Mouse (Mus musculus): ENCODE data around the gene Tmem270. TPM values are rescaled to one million over a fixed set of nuclear protein-coding genes. Genes with fewer than 3 reads are reported as not detected.

The Tmem270 gene
- polyA plus RNA-seq, 1 experiment from 2014 or later, result not detected

GRCm38 (mm10) chr5:134892717-134893116 lies 13.8 kb downstream of the Tmem270 start:
- ATAC-seq (no peak), DNase-seq (ENCODE audit: low read depth, low spot score) (no peak)
- ChIA-PET CTCF (interaction anchor here (1.5 kb wide), 1 partner anchor 43 kb away, joined by 3 read pairs; no protein-coding TSS in a partner anchor), POLR2A (interaction anchor here (0.7 kb wide), 1 partner anchor 136 kb away, joined by 3 read pairs; no protein-coding TSS in a partner anchor)
- in situ Hi-C loops (cut with MboI; ENCODE audit: low pct_unique_long_range_greater_than_20kb), result no loop called here
- H3K27me3 ChIP-seq, result peaks cover 3% of the 10 kb centered on the region
- no peak for TF ChIP-seq CTCF (IDR thresholded peaks at IDR 0.05)

GRCm38 (mm10) chr5:134891552-134891951 lies 15.0 kb downstream of the Tmem270 start:
- in situ Hi-C loops (cut with MboI; ENCODE audit: low pct_unique_long_range_greater_than_20kb), result no loop called here
- no peak for DNase-seq (ENCODE audit: low read depth, low spot score)
- ATAC-seq, result no peak
- TF ChIP-seq CTCF (IDR thresholded peaks at IDR 0.05), result no peak
- ChIA-PET CTCF (interaction anchor here (1.5 kb wide), 1 partner anchor 42 kb away, joined by 3 read pairs; no protein-coding TSS in a partner anchor), POLR2A (no interaction called here)
- H3K27me3 ChIP-seq, result peaks cover 6% of the 10 kb centered on the region

- DNase-seq (ENCODE audit: low read depth, low spot score) (no peak), ATAC-seq (no peak)
- ChIA-PET CTCF (no interaction called here), POLR2A (no interaction called here)
- H3K27me3 ChIP-seq, result peaks cover 6% of the 10 kb centered on the region
- no peak for TF ChIP-seq CTCF (IDR thresholded peaks at IDR 0.05)
- in situ Hi-C loops (cut with MboI; ENCODE audit: low pct_unique_long_range_greater_than_20kb), result no loop called here
Observed at GRCm38 (mm10) chr5:134890601-134891054, 15.9 kb downstream of the Tmem270 start.

DNA sequence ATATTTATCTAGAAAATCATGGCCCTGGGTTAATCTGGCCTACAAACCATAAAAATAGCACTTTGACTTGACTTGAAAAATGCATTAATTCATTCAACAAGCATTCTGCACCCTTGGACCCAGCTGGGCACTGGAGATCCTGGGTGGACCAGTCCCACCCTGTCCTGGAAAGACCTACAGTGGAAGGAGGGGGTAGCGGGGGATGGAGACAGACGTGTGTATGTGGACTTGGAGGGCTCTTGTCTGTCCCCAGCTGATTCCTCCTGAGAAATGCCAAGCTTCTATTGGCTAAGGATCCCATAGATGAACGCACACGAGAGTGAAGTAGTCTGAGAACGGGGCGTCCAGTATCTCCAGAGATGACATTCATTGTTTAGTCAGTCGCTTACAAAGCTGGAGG lies 18.0 kb downstream of the Tmem270 start:
- in situ Hi-C loops (cut with MboI; ENCODE audit: low pct_unique_long_range_greater_than_20kb), result no loop called here
- no peak for ATAC-seq
- POLR2A ChIA-PET, result no interaction called here
- H3K27me3 ChIP-seq, result peaks cover 6% of the 10 kb centered on the region
- no peak for DNase-seq (ENCODE audit: low read depth, low spot score)
- no peak for TF ChIP-seq CTCF (IDR thresholded peaks at IDR 0.05)
- CTCF ChIA-PET, result interaction anchor here (0.7 kb wide), 1 partner anchor 19 kb away, joined by 3 read pairs; no protein-coding TSS in a partner anchor

GRCm38 (mm10) chr5:134887447-134888335 lies 18.8 kb downstream of the Tmem270 start:
- H3K27me3 ChIP-seq, result peaks cover 6% of the 10 kb centered on the region
- POLR2A ChIA-PET, result interaction anchor here (0.7 kb wide), 1 partner anchor 120 kb away, joined by 3 read pairs; no protein-coding TSS in a partner anchor
- no peak for TF ChIP-seq CTCF (IDR thresholded peaks at IDR 0.05)
- CTCF ChIA-PET, result interaction anchor here (0.7 kb wide), 1 partner anchor 19 kb away, joined by 3 read pairs; no protein-coding TSS in a partner anchor
- no peak for DNase-seq (ENCODE audit: low read depth, low spot score)
- in situ Hi-C loops (cut with MboI; ENCODE audit: low pct_unique_long_range_greater_than_20kb), result no loop called here
- no peak for ATAC-seq

DNA sequence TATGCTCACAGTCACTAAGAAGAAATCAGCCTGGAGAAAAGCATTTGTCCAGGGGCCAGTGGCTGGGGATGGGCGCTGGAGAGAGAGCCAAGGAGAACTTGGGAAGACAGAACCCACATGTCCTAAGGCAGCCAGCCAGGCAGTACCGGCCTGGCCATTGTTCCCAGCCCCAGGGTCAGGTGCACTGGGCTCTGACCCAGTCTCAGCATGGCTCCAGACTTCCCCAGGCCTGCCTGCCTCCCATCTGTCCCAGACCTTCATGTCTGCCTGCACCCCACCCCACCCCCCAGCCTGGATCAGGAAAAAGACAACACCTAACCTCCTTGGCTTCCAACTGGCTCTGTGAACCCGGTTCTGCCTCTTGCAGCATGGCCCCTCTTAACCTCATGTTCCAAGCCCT lies 23.5 kb downstream of the Tmem270 start:
- H3K27me3 ChIP-seq, result peaks cover 9% of the 10 kb centered on the region
- in situ Hi-C loops (cut with MboI; ENCODE audit: low pct_unique_long_range_greater_than_20kb), result no loop called here
- ChIA-PET CTCF (no interaction called here), POLR2A (no interaction called here)
- DNase-seq (ENCODE audit: low read depth, low spot score) (no peak), ATAC-seq (no peak)
- no peak for TF ChIP-seq CTCF (IDR thresholded peaks at IDR 0.05)

GRCm38 (mm10) chr5:134876801-134877200 lies 29.7 kb downstream of the Tmem270 start:
- in situ Hi-C loops (cut with MboI; ENCODE audit: low pct_unique_long_range_greater_than_20kb), result no loop called here
- H3K27me3 ChIP-seq, result peaks cover 5% of the 10 kb centered on the region
- no peak for DNase-seq (ENCODE audit: low read depth, low spot score)
- ChIA-PET POLR2A (no interaction called here), CTCF (no interaction called here)
- TF ChIP-seq CTCF (IDR thresholded peaks at IDR 0.05), result no peak
- ATAC-seq, result no peak

- POLR2A ChIA-PET, result no interaction called here
- DNase-seq (ENCODE audit: low read depth, low spot score) (no peak), ATAC-seq (no peak)
Observed at GRCm38 (mm10) chr5:134875245-134875644, 31.3 kb downstream of the Tmem270 start.

DNA sequence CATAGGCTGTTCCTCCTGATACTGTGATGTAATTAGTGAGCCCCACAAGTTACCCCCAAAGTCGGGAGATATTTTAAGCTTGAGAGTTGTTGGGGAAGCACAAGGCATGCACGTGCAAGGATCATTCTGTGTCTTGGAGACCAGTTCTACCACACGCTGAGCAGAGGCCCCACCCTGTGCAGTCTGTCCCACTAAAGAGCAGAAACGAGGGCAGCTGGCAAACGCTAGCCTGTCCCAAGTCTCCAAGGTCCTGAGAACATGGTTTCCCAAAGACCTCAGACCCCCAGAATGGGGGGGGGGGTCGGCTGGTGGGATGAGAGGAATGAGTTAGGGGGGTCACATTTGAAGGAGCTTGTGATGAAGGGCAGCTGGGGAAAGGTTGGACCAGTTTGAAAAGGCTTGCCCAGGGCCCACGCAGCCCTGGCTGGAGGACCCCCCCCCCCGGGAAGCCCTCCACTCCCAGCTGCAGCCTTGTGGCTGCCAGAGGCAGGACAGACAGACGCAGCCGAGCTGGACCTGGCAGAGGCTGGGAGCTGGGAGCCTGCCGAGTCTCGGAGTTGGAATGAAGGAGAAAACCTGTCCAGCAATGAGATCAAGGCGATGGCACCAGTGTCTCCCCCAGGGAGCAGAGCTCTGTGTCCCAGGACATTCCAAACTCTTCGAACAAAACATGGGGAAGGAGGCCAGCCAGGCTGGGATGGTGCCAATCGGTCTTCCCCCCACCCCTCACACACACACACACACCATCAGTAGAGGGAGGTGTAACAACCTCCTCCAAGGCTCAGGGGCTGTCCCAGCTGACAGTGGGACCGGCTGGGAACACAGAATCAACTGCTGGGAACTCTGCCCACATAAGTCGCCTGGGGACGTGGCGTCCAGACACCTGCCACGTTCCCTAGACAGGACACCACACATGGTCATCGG lies 32.3 kb downstream of the Tmem270 start:
- ATAC-seq (no peak), DNase-seq (ENCODE audit: low read depth, low spot score) (peak; percentile 9)
- H3K27me3 ChIP-seq, result peaks cover 2% of the 10 kb centered on the region
- in situ Hi-C loops (cut with MboI; ENCODE audit: low pct_unique_long_range_greater_than_20kb), result no loop called here
- POLR2A ChIA-PET, result interaction anchor here (0.5 kb wide), 1 partner anchor 187 kb away, joined by 3 read pairs; no protein-coding TSS in a partner anchor
- CTCF ChIA-PET, result interaction anchor here (1.0 to 2.0 kb wide), 2 partner anchors 12 to 25 kb away, joined by 3 to 4 read pairs; no protein-coding TSS in a partner anchor
- no peak for TF ChIP-seq CTCF (IDR thresholded peaks at IDR 0.05)

More at GRCm38 (mm10) chr5:134875245-134875644, 31.3 kb downstream of the Tmem270 start:
- in situ Hi-C loops (cut with MboI; ENCODE audit: low pct_unique_long_range_greater_than_20kb), result no loop called here
- CTCF ChIA-PET, result no interaction called here
- H3K27me3 ChIP-seq, result peaks cover 5% of the 10 kb centered on the region
- no peak for TF ChIP-seq CTCF (IDR thresholded peaks at IDR 0.05)

DNA sequence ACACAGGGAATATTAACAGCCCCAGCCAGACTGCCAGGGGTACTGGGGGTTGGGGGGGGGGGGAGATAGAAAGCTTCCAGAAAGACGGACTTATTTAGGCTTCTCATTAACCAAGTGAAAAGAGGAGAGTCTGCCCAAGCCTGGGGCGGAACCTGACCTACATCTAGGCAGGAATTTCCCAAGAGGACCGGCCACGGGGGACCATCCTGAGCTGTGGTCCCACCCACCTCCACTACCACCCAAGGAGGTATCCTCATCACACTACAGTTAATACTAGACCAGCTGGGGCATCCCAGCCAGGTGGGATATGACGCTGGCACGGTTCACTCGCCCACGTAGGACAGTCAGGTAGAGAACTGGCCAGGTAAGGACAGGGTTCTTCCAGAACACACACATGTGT lies 33.5 kb downstream of the Tmem270 start:
- DNase-seq (ENCODE audit: low read depth, low spot score) (no peak), ATAC-seq (peak; percentile 26)
- TF ChIP-seq CTCF (IDR thresholded peaks at IDR 0.05), result no peak
- POLR2A ChIA-PET, result interaction anchor here (0.6 kb wide), 1 partner anchor 191 kb away, joined by 3 read pairs; no protein-coding TSS in a partner anchor
- CTCF ChIA-PET, result interaction anchor here (0.9 to 2.0 kb wide), 2 partner anchors 11 to 25 kb away, joined by 3 to 4 read pairs; no protein-coding TSS in a partner anchor
- H3K27me3 ChIP-seq, result peaks cover 2% of the 10 kb centered on the region
- in situ Hi-C loops (cut with MboI; ENCODE audit: low pct_unique_long_range_greater_than_20kb), result no loop called here
